Mouse (Mus musculus) E14TG2a.4 (cell line): ENCODE data around the gene Fgfr1op.
"Not testable (repeated sequence)": the region's sequence is repeated elsewhere in the genome, so short reads cannot be mapped to it uniquely, and the experiment has no call there.

Experiments
- H3K27me3 ChIP-seq: 2 replicates; pipeline ENCODE4 v1.6.1; 2014; ENCODE audit warnings: low read length, control low read depth; ENCODE audit not compliant: insufficient read depth
- H3K36me3 ChIP-seq: 2 replicates; pipeline ENCODE4 v1.6.1; 2014; ENCODE audit warnings: low read length, control low read depth; ENCODE audit not compliant: insufficient read depth
- H3K4me1 ChIP-seq: replicated peaks from 2 replicates; pipeline ENCODE4 v1.6.1; 2014; ENCODE audit warnings: low read depth, low read length, control low read depth
- H3K4me3 ChIP-seq: replicated peaks from 2 replicates; pipeline ENCODE4 v1.5.1; 2014; ENCODE audit warnings: mild to moderate bottlenecking, low read length
- H3K9me3 ChIP-seq: 2 replicates; pipeline ENCODE4 v1.6.1; 2014; ENCODE audit warnings: low read length, control low read depth
- CTCF ChIP-seq: conservative IDR thresholded peaks from 2 replicates; pipeline ENCODE4 v1.5.1; 2014; ENCODE audit warnings: low read length
- NANOG ChIP-seq: IDR thresholded peaks from 2 replicates; pipeline ENCODE4 v1.6.1; 2014; ENCODE audit warnings: borderline replicate concordance, low read length, mixed read lengths
- POU5F1 ChIP-seq: IDR thresholded peaks from 2 replicates; pipeline ENCODE4 v1.6.1; 2014; ENCODE audit warnings: low read length, borderline replicate concordance

Gene Fgfr1op

GRCm38 (mm10) chr17:8155010-8155409, 10.3 kb upstream of the Fgfr1op start:
- not testable (repeated sequence) for H3K4me3 ChIP-seq, H3K36me3 ChIP-seq, H3K4me1 ChIP-seq, H3K9me3 ChIP-seq, H3K27me3 ChIP-seq

GRCm38 (mm10) chr17:8155982-8156381, 9.3 kb upstream of the Fgfr1op start:
- H3K4me1 ChIP-seq, H3K4me3 ChIP-seq, H3K27me3 ChIP-seq, H3K9me3 ChIP-seq, H3K36me3 ChIP-seq: not testable (repeated sequence)

- H3K9me3 ChIP-seq, H3K4me3 ChIP-seq, H3K27me3 ChIP-seq, H3K36me3 ChIP-seq, H3K4me1 ChIP-seq: not testable (repeated sequence)
These were observed 6.7 kb upstream of the Fgfr1op start for GRCm38 (mm10) chr17:8158627-8159026.

- not testable (repeated sequence) for H3K4me3 ChIP-seq, H3K4me1 ChIP-seq, H3K9me3 ChIP-seq, H3K27me3 ChIP-seq, H3K36me3 ChIP-seq
These were observed 4.3 kb upstream of the Fgfr1op start for GRCm38 (mm10) chr17:8160969-8161368.

- Histone ChIP-seq H3K36me3 (peaks cover 29% of the 10 kb centered on the region), H3K4me3 (peak overlapping the region; percentile 80)
- H3K9me3 ChIP-seq, H3K27me3 ChIP-seq, H3K4me1 ChIP-seq: not testable (repeated sequence)
These were observed 276 bp downstream of the Fgfr1op start for GRCm38 (mm10) chr17:8165608-8165945.

GRCm38 (mm10) chr17:8165977-8166376, 676 bp downstream of the Fgfr1op start:
- Histone ChIP-seq H3K4me3 (peak overlapping the region; percentile 80), H3K36me3 (peaks cover 33% of the 10 kb centered on the region)
- not testable (repeated sequence) for H3K9me3 ChIP-seq, H3K4me1 ChIP-seq, H3K27me3 ChIP-seq

- Histone ChIP-seq H3K36me3 (peaks cover 37% of the 10 kb centered on the region), H3K4me3 (peak overlapping the region; percentile 80)
- not testable (repeated sequence) for H3K4me1 ChIP-seq, H3K9me3 ChIP-seq, H3K27me3 ChIP-seq
These were observed 1.2 kb downstream of the Fgfr1op start for GRCm38 (mm10) chr17:8166454-8166853.

- H3K36me3 ChIP-seq: peaks cover 47% of the 10 kb centered on the region
- H3K4me1 ChIP-seq, H3K4me3 ChIP-seq, H3K9me3 ChIP-seq, H3K27me3 ChIP-seq: not testable (repeated sequence)
These were observed 2.1 kb downstream of the Fgfr1op start for GRCm38 (mm10) chr17:8167436-8167835.

- Histone ChIP-seq H3K36me3 (peaks cover 76% of the 10 kb centered on the region), H3K27me3 (no peaks in the 10 kb centered on the region), H3K4me1 (peaks cover 5% of the 10 kb centered on the region), H3K4me3 (no peak overlapping the region), H3K9me3 (no peaks in the 10 kb centered on the region)
- no peak for TF ChIP-seq POU5F1
- no peak for TF ChIP-seq NANOG
- no peak for TF ChIP-seq CTCF
These were observed 5.0 kb downstream of the Fgfr1op start for GRCm38 (mm10) chr17:8170331-8170730.

- Histone ChIP-seq H3K4me1 (peaks cover 5% of the 10 kb centered on the region), H3K9me3 (no peaks in the 10 kb centered on the region), H3K36me3 (peaks cover 83% of the 10 kb centered on the region), H3K27me3 (no peaks in the 10 kb centered on the region), H3K4me3 (no peak overlapping the region)
- TF ChIP-seq POU5F1: no peak
- no peak for TF ChIP-seq CTCF
- no peak for TF ChIP-seq NANOG
These were observed 5.8 kb downstream of the Fgfr1op start for GRCm38 (mm10) chr17:8171081-8171480.

- H3K36me3 ChIP-seq: peaks cover 96% of the 10 kb centered on the region
- H3K9me3 ChIP-seq: no peaks in the 10 kb centered on the region
- no peaks in the 10 kb centered on the region for H3K27me3 ChIP-seq
- no peak for TF ChIP-seq CTCF
- no peak for TF ChIP-seq NANOG
- no peak for TF ChIP-seq POU5F1
- 0 out of 2 replicates have a peak, but pooled peaks cover 2% of the 10 kb centered on the region for H3K4me1 ChIP-seq
- H3K4me3 ChIP-seq: no peak overlapping the region
These were observed 11.8 kb downstream of the Fgfr1op start for GRCm38 (mm10) chr17:8177090-8177489.
